Mouse (Mus musculus): Measurements from ENCODE around the gene Setx. TPM values are rescaled to one million over a fixed set of nuclear protein-coding genes. Genes with fewer than 3 reads are reported as not detected.

Setx gene
- polyA plus RNA-seq, 2 experiments = 10.0 TPM

GRCm38 (mm10) chr2:29193819-29194546, 70.0 kb downstream of the Setx start:
- TF ChIP-seq POLR2A (IDR thresholded peaks at IDR 0.05; ENCODE audit: borderline replicate concordance, extremely low read depth, insufficient read depth, insufficient read length) = no peak
- peaks cover 6% of the 10 kb centered on the region; the same call in 1 of the 2 replicates for H3K4me1 ChIP-seq (ENCODE audit: control insufficient read depth, insufficient read depth, low read length)
- peak; percentile 28; the same call in 1 of the 2 replicates for ATAC-seq (ENCODE audit: low FRiP score, low read depth)
- H3K4me2 ChIP-seq (replicated peaks; ENCODE audit: low read depth, low read length, severe bottlenecking) = peak overlapping the region; percentile 98
- H3K9me3 ChIP-seq (ENCODE audit: control insufficient read depth, low read length) = no peaks in the 10 kb centered on the region
- H3K4me3 ChIP-seq (replicated peaks; ENCODE audit: low read length) = peak overlapping the region; percentile 46
- peaks cover 18% of the 10 kb centered on the region; the same call in 1 of the 2 replicates for H3K27me3 ChIP-seq (ENCODE audit: control insufficient read depth, insufficient read depth, low read length)
- 20% methylated on average over 16 of the region's 16 CpGs for WGBS
- H3K36me3 ChIP-seq (ENCODE audit: control insufficient read depth, insufficient read depth, low read length) = no peaks in the 10 kb centered on the region
- no peak for DNase-seq (ENCODE audit: low spot score)
- H3K9ac ChIP-seq (ENCODE audit: low read depth, low read length, severe bottlenecking) = no peak overlapping the region; the same call in 1 of the 2 replicates
- no peak overlapping the region for H3K27ac ChIP-seq (replicated peaks; ENCODE audit: low read depth, low read length)

DNA sequence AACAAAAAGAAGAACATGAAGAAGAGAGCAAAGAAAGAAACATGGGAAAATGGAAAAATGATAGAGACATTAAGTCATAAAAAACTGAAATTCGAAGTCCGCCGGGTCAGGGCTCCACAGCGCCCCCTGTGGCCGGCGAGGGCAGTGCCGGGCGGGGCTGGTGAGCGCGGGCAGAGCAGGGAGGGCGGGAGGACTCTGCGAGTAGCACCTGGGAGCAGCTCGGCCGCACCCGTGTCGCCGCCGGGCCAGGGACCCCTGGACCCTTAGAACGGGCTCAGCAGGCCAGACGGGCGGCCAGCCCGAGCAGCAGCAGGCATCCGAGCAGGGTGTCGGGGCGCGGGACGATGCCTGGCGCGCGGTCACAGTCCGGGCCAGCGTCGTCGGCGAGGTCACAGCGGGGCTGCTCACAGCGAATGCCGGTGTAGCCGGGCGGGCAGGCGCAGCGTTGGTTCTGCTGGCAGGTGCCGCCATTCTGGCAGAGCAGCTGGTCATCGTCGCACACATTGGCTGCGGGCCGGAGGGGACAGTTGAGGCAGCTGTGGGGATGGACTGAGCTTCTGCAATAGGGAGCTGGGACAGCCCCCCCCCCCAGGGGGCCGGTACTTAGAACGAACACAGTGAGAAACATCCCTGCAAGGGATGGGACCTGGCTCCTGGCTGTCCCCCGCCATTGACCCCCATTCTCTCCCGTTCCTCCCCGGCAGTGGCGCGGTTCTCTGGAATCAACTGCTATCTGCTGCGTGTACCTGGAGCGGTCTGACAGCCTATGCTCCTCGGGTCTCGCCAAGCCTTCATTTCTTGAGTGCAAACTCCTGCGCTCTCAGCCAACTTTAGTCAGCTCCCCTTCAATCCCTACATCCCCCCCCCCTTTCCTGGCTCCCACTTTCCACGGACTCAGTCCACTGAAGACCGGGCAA, 70.8 kb downstream of the Setx start:
- Histone ChIP-seq H3K9me3 (ENCODE audit: control insufficient read depth, low read length) (no peaks in the 10 kb centered on the region), H3K4me3 (replicated peaks; ENCODE audit: low read length) (peak overlapping the region; percentile 46), H3K4me1 (ENCODE audit: control insufficient read depth, insufficient read depth, low read length) (peaks cover 6% of the 10 kb centered on the region; the same call in 1 of the 2 replicates), H3K9ac (ENCODE audit: low read depth, low read length, severe bottlenecking) (peak overlapping the region; percentile 47), H3K36me3 (ENCODE audit: control insufficient read depth, insufficient read depth, low read length) (no peaks in the 10 kb centered on the region), H3K27me3 (ENCODE audit: control insufficient read depth, insufficient read depth, low read length) (peaks cover 18% of the 10 kb centered on the region; the same call in 1 of the 2 replicates), H3K27ac (replicated peaks; ENCODE audit: low read depth, low read length) (no peak overlapping the region), H3K4me2 (replicated peaks; ENCODE audit: low read depth, low read length, severe bottlenecking) (peak overlapping the region; percentile 98)
- no peak for DNase-seq (ENCODE audit: low spot score)
- no peak for TF ChIP-seq POLR2A (IDR thresholded peaks at IDR 0.05; ENCODE audit: borderline replicate concordance, extremely low read depth, insufficient read depth, insufficient read length)
- WGBS = 2% methylated on average over 39 of the region's 61 CpGs
- ATAC-seq (ENCODE audit: low FRiP score, low read depth) = peak; percentile 77; the same call in 1 of the 2 replicates

GRCm38 (mm10) chr2:29196844-29197243, 72.9 kb downstream of the Setx start:
- 70% methylated on average over 12 of the region's 12 CpGs for WGBS

GRCm38 (mm10) chr2:29198446-29198845, 74.5 kb downstream of the Setx start:
- 86% methylated on average over 5 of the region's 5 CpGs for WGBS
- Histone ChIP-seq H3K27me3 (ENCODE audit: control insufficient read depth, insufficient read depth, low read length) (peaks cover 18% of the 10 kb centered on the region; the same call in 1 of the 2 replicates), H3K4me2 (replicated peaks; ENCODE audit: low read depth, low read length, severe bottlenecking) (no peak overlapping the region), H3K36me3 (ENCODE audit: control insufficient read depth, insufficient read depth, low read length) (no peaks in the 10 kb centered on the region), H3K4me3 (replicated peaks; ENCODE audit: low read length) (no peak overlapping the region), H3K4me1 (ENCODE audit: control insufficient read depth, insufficient read depth, low read length) (peaks cover 6% of the 10 kb centered on the region; the same call in 1 of the 2 replicates), H3K9ac (ENCODE audit: low read depth, low read length, severe bottlenecking) (no peak overlapping the region), H3K27ac (replicated peaks; ENCODE audit: low read depth, low read length) (no peak overlapping the region), H3K9me3 (ENCODE audit: control insufficient read depth, low read length) (no peaks in the 10 kb centered on the region)
- no peak for ATAC-seq (ENCODE audit: low FRiP score, low read depth)
- DNase-seq (ENCODE audit: low spot score) = no peak
- no peak for TF ChIP-seq POLR2A (IDR thresholded peaks at IDR 0.05; ENCODE audit: borderline replicate concordance, extremely low read depth, insufficient read depth, insufficient read length)

More at GRCm38 (mm10) chr2:29196844-29197243, 72.9 kb downstream of the Setx start:
- Histone ChIP-seq H3K4me1 (ENCODE audit: control insufficient read depth, insufficient read depth, low read length) (peaks cover 6% of the 10 kb centered on the region; the same call in 1 of the 2 replicates), H3K27ac (replicated peaks; ENCODE audit: low read depth, low read length) (no peak overlapping the region), H3K36me3 (ENCODE audit: control insufficient read depth, insufficient read depth, low read length) (no peaks in the 10 kb centered on the region), H3K4me2 (replicated peaks; ENCODE audit: low read depth, low read length, severe bottlenecking) (no peak overlapping the region), H3K4me3 (replicated peaks; ENCODE audit: low read length) (no peak overlapping the region), H3K9ac (ENCODE audit: low read depth, low read length, severe bottlenecking) (no peak overlapping the region), H3K27me3 (ENCODE audit: control insufficient read depth, insufficient read depth, low read length) (peaks cover 18% of the 10 kb centered on the region; the same call in 1 of the 2 replicates), H3K9me3 (ENCODE audit: control insufficient read depth, low read length) (no peaks in the 10 kb centered on the region)
- ATAC-seq (ENCODE audit: low FRiP score, low read depth) (no peak), DNase-seq (ENCODE audit: low spot score) (no peak)
- no peak for TF ChIP-seq POLR2A (IDR thresholded peaks at IDR 0.05; ENCODE audit: borderline replicate concordance, extremely low read depth, insufficient read depth, insufficient read length)

GRCm38 (mm10) chr2:29199909-29200308, 75.9 kb downstream of the Setx start:
- DNase-seq (ENCODE audit: low spot score) (peak; percentile 53), ATAC-seq (ENCODE audit: low FRiP score, low read depth) (no peak)
- H3K4me3 ChIP-seq (replicated peaks; ENCODE audit: low read length) = no peak overlapping the region
- H3K4me2 ChIP-seq (replicated peaks; ENCODE audit: low read depth, low read length, severe bottlenecking) = no peak overlapping the region
- H3K9me3 ChIP-seq (ENCODE audit: control insufficient read depth, low read length) = no peaks in the 10 kb centered on the region
- H3K27me3 ChIP-seq (ENCODE audit: control insufficient read depth, insufficient read depth, low read length) = peaks cover 14% of the 10 kb centered on the region; the same call in 1 of the 2 replicates
- no peaks in the 10 kb centered on the region for H3K36me3 ChIP-seq (ENCODE audit: control insufficient read depth, insufficient read depth, low read length)
- H3K4me1 ChIP-seq (ENCODE audit: control insufficient read depth, insufficient read depth, low read length) = 0 out of 2 replicates have a peak, but pooled peaks cover under 1% of the 10 kb centered on the region
- no peak for TF ChIP-seq POLR2A (IDR thresholded peaks at IDR 0.05; ENCODE audit: borderline replicate concordance, extremely low read depth, insufficient read depth, insufficient read length)
- H3K27ac ChIP-seq (replicated peaks; ENCODE audit: low read depth, low read length) = no peak overlapping the region
- 4% methylated on average over 3 of the region's 3 CpGs for WGBS
- H3K9ac ChIP-seq (ENCODE audit: low read depth, low read length, severe bottlenecking) = no peak overlapping the region

All from limb, embryonic 14.5 days (tissue).